Mouse (Mus musculus) mouse embryonic stem cell (cell line): ENCODE measurements at regions not wholly inside any gene's neighbourhood (a gene's known extent, or its start where the extent isn't known, plus 50 kb on each side); places are given as distances from the start of the nearest gene placed in this dataset.

Experiments
- in situ Hi-C, 2 experiments: fragments of 300-500 bp; cut with MboI; formaldehyde crosslinking; loops; 1 replicate in 1 of 2; 3 replicates in 1 of 2; pipeline ENCODE4 v1.14.3; 2019 to 2020; ENCODE audit warnings: low sequenced_read_pairs in 2 of 2, low pct_unique_long_range_greater_than_20kb in 1 of 2, mixed read lengths in 1 of 2; ENCODE audit not compliant: unreplicated experiment in 1 of 2

- in situ Hi-C loops = no loop called here
These were observed 52.4 kb upstream of the Olfr291 start for GRCm38 (mm10) chr7:84800966-84801365.

GRCm38 (mm10) chr7:84794655-84795054, 58.7 kb upstream of the Olfr291 start:
- in situ Hi-C loops = no loop called here

DNA sequence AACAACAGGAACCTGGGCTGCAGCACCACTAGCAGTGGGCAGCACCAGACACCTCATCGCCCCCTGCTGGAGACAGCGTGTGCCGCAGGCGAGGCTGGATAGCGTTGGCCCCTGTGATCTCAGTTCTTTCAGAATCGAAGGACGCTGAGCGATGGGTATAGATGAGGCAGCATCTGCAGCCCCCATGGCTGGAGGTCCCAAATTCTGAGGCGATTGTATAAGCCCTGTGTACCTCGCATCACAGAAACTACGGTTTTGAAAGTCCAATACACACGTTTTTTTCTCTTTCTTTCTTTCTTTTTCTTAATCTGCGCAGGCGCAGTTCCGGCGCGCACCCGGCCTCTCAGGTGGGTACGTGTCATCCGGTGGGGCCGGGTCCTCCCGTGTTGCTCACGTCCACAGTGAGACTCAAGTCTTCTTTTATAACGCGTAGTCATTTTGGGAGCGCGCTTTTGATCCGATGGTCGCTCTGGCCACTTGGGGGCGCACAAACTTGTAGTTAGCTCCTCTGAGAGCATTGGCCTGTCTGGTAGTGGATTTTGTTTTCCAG, 74.0 kb upstream of the Olfr291 start:
- in situ Hi-C loops = loop anchor here (10.0 kb wide), 1 partner anchor 185 kb away; no protein-coding TSS in a partner anchor

DNA sequence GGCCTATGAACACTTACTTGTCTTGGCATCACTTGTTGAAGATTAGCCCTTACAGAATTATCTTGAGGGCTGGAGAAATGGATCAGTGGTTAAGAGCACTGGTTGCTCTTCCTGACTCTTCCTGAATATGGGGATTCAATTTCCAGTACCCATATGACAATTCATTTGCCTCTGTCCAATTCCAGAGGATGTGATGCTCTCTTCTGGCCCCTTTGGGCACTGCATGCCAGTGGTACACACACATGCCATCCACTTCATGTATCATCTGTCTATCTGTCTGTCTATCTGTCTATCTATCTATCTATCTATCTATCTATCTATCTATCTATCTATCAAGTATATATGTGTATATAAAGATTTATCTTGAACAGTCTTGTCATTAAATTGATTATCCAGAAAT, 75.7 kb upstream of the Olfr291 start:
- in situ Hi-C loops = loop anchor here (10.0 kb wide), 1 partner anchor 183 kb away; no protein-coding TSS in a partner anchor

DNA sequence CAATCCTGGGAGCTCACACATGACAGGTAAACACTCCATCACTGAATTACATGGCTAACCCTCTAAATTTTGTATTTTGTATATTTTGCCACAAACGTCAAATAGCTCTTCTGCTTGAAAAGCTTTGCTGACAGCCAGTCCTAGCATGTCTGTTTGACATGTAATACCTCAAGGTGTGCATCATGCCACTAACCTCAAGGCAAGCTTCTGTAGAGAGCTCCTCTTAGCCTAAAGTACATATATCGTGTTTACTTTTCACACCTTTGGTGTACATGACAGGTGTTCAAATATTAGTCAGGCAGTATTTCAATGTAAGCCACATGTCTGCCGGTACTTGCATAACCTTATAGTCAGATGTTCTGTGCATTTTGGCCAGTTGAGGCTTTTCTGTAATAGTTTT, 66.5 kb upstream of the Zfand6 start:
- in situ Hi-C loops = no loop called here

DNA sequence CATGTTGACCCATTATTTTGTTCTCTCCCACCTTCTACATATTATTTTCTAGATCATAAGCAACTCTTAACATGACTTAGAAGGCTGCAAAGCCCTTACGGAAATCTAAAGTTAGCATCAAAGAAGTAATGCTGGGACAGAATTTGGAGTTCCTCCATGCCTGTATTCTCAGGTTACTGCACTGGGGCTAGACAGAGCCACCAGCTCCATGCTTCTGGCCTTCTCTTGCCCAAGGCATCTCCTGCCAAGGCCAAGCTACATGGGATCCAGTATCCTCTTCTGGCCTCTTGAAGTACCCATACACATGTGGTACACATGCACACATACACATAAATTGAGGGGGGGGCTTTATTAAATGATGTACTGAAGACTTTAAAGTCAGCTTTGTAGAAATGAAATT, 63.6 kb upstream of the Zfand6 start:
- in situ Hi-C loops = no loop called here

- in situ Hi-C loops = no loop called here
These were observed 59.9 kb upstream of the Zfand6 start for GRCm38 (mm10) chr7:84749434-84750301.

- in situ Hi-C loops = no loop called here
These were observed 58.1 kb upstream of the Zfand6 start for GRCm38 (mm10) chr7:84747847-84748246.

GRCm38 (mm10) chr7:84744321-84745070, 54.7 kb upstream of the Zfand6 start:
- in situ Hi-C loops = no loop called here

DNA sequence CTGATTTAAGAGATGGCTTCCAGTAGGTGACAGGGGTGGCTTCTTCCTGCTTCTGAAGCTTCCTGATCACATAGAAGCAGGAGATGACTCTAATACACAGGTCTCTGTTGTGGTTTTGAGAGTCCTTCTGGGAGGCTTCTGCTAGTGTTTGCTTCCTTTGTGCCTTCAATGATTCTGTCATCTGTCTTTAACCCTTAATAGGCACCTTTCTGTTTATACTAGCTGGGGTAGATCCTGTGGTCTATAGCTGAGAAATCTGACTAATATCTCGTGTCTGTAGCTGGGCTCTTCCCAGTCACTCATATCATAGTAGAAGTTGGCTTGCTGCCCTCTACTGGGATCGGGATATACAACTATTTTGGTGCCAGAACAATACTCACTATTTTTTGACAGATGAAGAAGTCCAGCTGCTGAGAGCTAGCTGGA, 50.2 kb upstream of the Zfand6 start:
- in situ Hi-C loops = no loop called here
